Mouse (Mus musculus): Measurements from ENCODE around the gene Nme7.

- TF ChIP-seq CTCF (conservative IDR thresholded peaks at IDR 0.05 in 1 of 2, IDR thresholded peaks at IDR 0.05 in 1 of 2; ENCODE audit: low read depth in 2 of 2, low read length in 2 of 2) (peak in 1 of 2 experiments; percentile 66; a peak in 3 of 4 replicates), SMC3 (IDR thresholded peaks at IDR 0.05; ENCODE audit: low read depth, low read length) (peak; percentile 67), NRF1 (IDR thresholded peaks at IDR 0.05; ENCODE audit: low read depth, low read length) (no peak), POLR2A (IDR thresholded peaks at IDR 0.05; ENCODE audit: low read depth, low read length) (no peak), ELF1 (IDR thresholded peaks at IDR 0.05; ENCODE audit: low read depth, low read length) (no peak), JUND (conservative IDR thresholded peaks at IDR 0.05; ENCODE audit: low read depth, low read length) (no peak), USF1 (IDR thresholded peaks at IDR 0.05; ENCODE audit: low read depth, low read length) (no peak), MYC (IDR thresholded peaks at IDR 0.05; ENCODE audit: low read depth, low read length) (no peak), TCF12 (IDR thresholded peaks at IDR 0.05; ENCODE audit: low read depth, low read length) (no peak), E2F4 (IDR thresholded peaks at IDR 0.05; ENCODE audit: insufficient replicate concordance, low read depth, low read length) (no peak), IRF4 (IDR thresholded peaks at IDR 0.05; ENCODE audit: low read depth, low read length) (no peak)
Measured at GRCm38 (mm10) chr1:164455614-164456013, 151.7 kb downstream of the Nme7 start.

Data from CH12.LX (cell line).